8 mouse cellular contexts compared by ENCODE assay signal in genomic region chr4:154986096-154986495, GRCm38 (mm10). TPM values are rescaled to one million over a fixed set of nuclear protein-coding genes. Genes with fewer than 3 reads are reported as not detected.
DNase-seq lines count a peak whose midpoint lies in the region; ATAC-seq lines count a peak whose summit lies in the region.
"Had no signal": no experiment of that assay in that cellular context is flagged by ENCODE, and none has a peak within 500 bp of the region (broad histone marks: within the 10 kb centered on the region; RNA-seq: fewer than 3 reads in every experiment).

No protein-coding gene starts in this region.

- H3K9ac ChIP-seq in hindbrain, embryonic 16.5 days (ENCODE audit: low read depth, low read length) = peak overlapping the region; percentile 29

- H3K27me3 ChIP-seq in hindbrain, embryonic 16.5 days (replicated peaks; ENCODE audit: control insufficient read depth, insufficient read depth, low read length) = peaks cover 2% of the 10 kb centered on the region; the same call in 1 of the 2 replicates

- ATAC-seq in common myeloid progenitor, adult 5-6 weeks (replicated peaks; ENCODE audit: low read depth, poor library complexity, severe bottlenecking) = peak; percentile 49; the same call in 1 of the 2 replicates
- ATAC-seq in hindbrain, embryonic 16.5 days = no peak
- peak; percentile 69 for ATAC-seq in megakaryocyte, adult 5-6 weeks (ENCODE audit: poor library complexity, severe bottlenecking)

- no peaks in the 10 kb centered on the region for H3K9me3 ChIP-seq in hindbrain, embryonic 16.5 days (ENCODE audit: control insufficient read depth, low read length)

- no peak overlapping the region for H3K27ac ChIP-seq in hindbrain, embryonic 16.5 days (ENCODE audit: low read depth, low read length)
- H3K27ac ChIP-seq: macrophage had no signal

- WGBS in hindbrain, embryonic 16.5 days = 19% methylated on average over 16 of the region's 17 CpGs

- H3K4me1 ChIP-seq in hindbrain, embryonic 16.5 days (ENCODE audit: control insufficient read depth, insufficient read depth, low read depth, low read length) = peaks cover 10% of the 10 kb centered on the region

- no peaks in the 10 kb centered on the region for H3K36me3 ChIP-seq in hindbrain, embryonic 16.5 days (ENCODE audit: control insufficient read depth, insufficient read depth, low read length)

- H3K4me3 ChIP-seq in hindbrain, embryonic 16.5 days (ENCODE audit: low read length) = no peak overlapping the region

- peak; percentile 54 for DNase-seq in T-cell, adult 2 months (ENCODE audit: low spot score)
- DNase-seq in gastrocnemius, adult 8-10 months (ENCODE audit: low spot score in 2 of 2) = peak; percentile 80 to 83
- peak; percentile 70 to 82 for DNase-seq in left cerebral cortex, adult 18-20 months (ENCODE audit: low spot score in 2 of 2)
- peak; percentile 86 for DNase-seq in right cerebral cortex, postnatal 4 days

- peak overlapping the region; percentile 16; the same call in 1 of the 2 replicates for H3K4me2 ChIP-seq in hindbrain, embryonic 16.5 days (ENCODE audit: low read length)

RNA-seq across cellular contexts. Expression of gene Pank4, which starts 22.2 kb away (rescaled TPM):
- 15.0 and 35.5 TPM in 2 replicates for total RNA-seq in common myeloid progenitor, adult 5-6 weeks (2017)
- 10 to 100 TPM; 28.2 to 31.7 (median 31.5) TPM for total RNA-seq in gastrocnemius, adult 8-10 months (2022)
- polyA plus RNA-seq in hindbrain, embryonic 16.5 days (2015; fragmentation: Nextera tagmentation; extraction: Ambion mirVana) = 37.8 and 39.5 TPM in 2 replicates
- 10 to 100 TPM; 38.3 to 46.8 TPM for total RNA-seq in left cerebral cortex, adult 18-20 months (2021)
- 28.8 and 36.1 TPM in 2 replicates for total RNA-seq in megakaryocyte, adult 5-6 weeks (2015)
- total RNA-seq in megakaryocyte, adult 5-6 weeks (2017) = 19.1 and 27.0 TPM in 2 replicates

RNA-seq across cellular contexts. Expression of gene Hes5, which starts 25.4 kb away (rescaled TPM):
- not detected in 2 replicates for total RNA-seq in common myeloid progenitor, adult 5-6 weeks (2017)
- not detected for total RNA-seq in gastrocnemius, adult 8-10 months (2022)
- polyA plus RNA-seq in hindbrain, embryonic 16.5 days (2015; fragmentation: Nextera tagmentation; extraction: Ambion mirVana) = 146 and 167 TPM in 2 replicates
- total RNA-seq in left cerebral cortex, adult 18-20 months (2021) = 10 to 100 TPM; 35.7 to 36.1 TPM
- total RNA-seq in megakaryocyte, adult 5-6 weeks (2015) = 0.25 and 0.27 TPM in 2 replicates
- total RNA-seq in megakaryocyte, adult 5-6 weeks (2017) = not detected in 2 replicates
- polyA plus RNA-seq: macrophage had no signal

RNA-seq across cellular contexts. Expression of gene Tnfrsf14, which starts 57.7 kb away (rescaled TPM):
- total RNA-seq in common myeloid progenitor, adult 5-6 weeks (2017) = 45.4 and 71.6 TPM in 2 replicates
- 1 to 10 TPM; 1.2 to 3.5 (median 1.9) TPM for total RNA-seq in gastrocnemius, adult 8-10 months (2022)
- 0.23 and 0.27 TPM in 2 replicates for polyA plus RNA-seq in hindbrain, embryonic 16.5 days (2015; fragmentation: Nextera tagmentation; extraction: Ambion mirVana)
- total RNA-seq in left cerebral cortex, adult 18-20 months (2021) = 1 to 10 TPM; 2.0 to 2.1 TPM
- total RNA-seq in megakaryocyte, adult 5-6 weeks (2015) = 87.1 and 142 TPM in 2 replicates
- total RNA-seq in megakaryocyte, adult 5-6 weeks (2017) = 67.2 and 77.3 TPM in 2 replicates

Comparison
In these comparisons a context has a peak if more than half of its experiments do, and no peak if none do; other contexts are left out.
1. RNA of gene Hes5, which starts 25.4 kb away (total RNA-seq): 35.7 to 36.1 TPM in left cerebral cortex, adult 18-20 months; 0.25 to 0.27 TPM in megakaryocyte, adult 5-6 weeks, not detected in common myeloid progenitor, adult 5-6 weeks and not detected in gastrocnemius, adult 8-10 months; every median in the first group is over 10 times any median in the second.
2. RNA of gene Tnfrsf14, which starts 57.7 kb away (total RNA-seq): 67.2 to 142 TPM in megakaryocyte, adult 5-6 weeks and 45.4 to 71.6 TPM in common myeloid progenitor, adult 5-6 weeks; 2.0 to 2.1 TPM in left cerebral cortex, adult 18-20 months and 1.2 to 3.5 TPM in gastrocnemius, adult 8-10 months; every median in the first group is over 10 times any median in the second.
3. Peak in every context shown above with its lines, with median percentiles within 50 percentile points of each other: DNase-seq.